9 mouse cellular contexts compared by ENCODE assay signal in the genomic region with DNA sequence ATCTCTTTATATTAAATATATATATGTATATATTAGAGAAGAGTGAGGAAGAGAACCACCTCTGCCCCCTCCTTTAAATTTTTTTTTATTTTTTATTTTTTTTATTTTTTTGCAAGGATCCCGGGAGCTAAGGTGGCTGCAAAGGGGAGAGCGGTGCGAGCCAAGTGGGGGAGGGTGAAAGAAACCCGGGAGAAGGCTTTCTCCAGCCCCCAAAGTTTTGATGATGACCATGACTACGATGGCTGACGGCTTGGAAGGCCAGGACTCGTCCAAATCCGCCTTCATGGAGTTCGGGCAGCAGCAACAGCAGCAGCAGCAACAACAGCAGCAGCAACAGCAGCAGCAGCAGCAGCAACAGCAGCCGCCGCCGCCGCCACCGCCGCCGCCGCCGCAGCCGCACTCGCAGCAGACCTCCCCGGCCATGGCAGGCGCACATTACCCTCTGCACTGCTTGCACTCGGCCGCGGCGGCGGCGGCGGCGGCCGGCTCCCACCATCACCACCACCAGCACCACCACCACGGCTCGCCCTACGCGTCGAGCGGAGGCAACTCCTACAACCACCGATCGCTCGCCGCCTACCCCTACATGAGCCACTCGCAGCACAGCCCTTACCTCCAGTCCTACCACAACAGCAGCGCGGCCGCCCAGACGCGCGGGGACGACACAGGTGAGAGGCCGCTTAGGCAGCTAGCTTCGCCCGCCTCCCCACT. TPM values are rescaled to one million over a fixed set of nuclear protein-coding genes. Genes with fewer than 3 reads are reported as not detected.
DNase-seq lines count a peak whose midpoint lies in the region; ATAC-seq and TF ChIP-seq lines count a peak whose summit lies in the region.
"Had no signal": no experiment of that assay in that cellular context is flagged by ENCODE, and none has a peak within 500 bp of the region (broad histone marks: within the 10 kb centered on the region; RNA-seq: fewer than 3 reads in every experiment).

A gene (plus strand): TSS at position 175 of the 711 bp plus-strand sequence.

- WGBS in kidney, embryonic 16.5 days, result under 1% methylated on average over 49 of the region's 52 CpGs
- WGBS in forebrain, postnatal 0 days, result 3% methylated on average over 43 of the region's 52 CpGs
- WGBS in limb, embryonic 13.5 days, result under 1% methylated on average over 46 of the region's 52 CpGs
- 1% methylated on average over 52 of the region's 52 CpGs for WGBS in small intestine, adult 2 months

- TF ChIP-seq CTCF in brain, embryonic 14.5 days (IDR thresholded peaks at IDR 0.05; ENCODE audit: borderline replicate concordance, extremely low read depth, insufficient read depth, insufficient read length), result no peak
- TF ChIP-seq CTCF in forebrain, postnatal 0 days (IDR thresholded peaks at IDR 0.05; ENCODE audit: low read depth), result no peak
- TF ChIP-seq CTCF in small intestine, adult 2 months (IDR thresholded peaks at IDR 0.05; ENCODE audit: extremely low read depth, insufficient read length, insufficient replicate concordance, low read depth, low read length), result no peak

- peak within 1 kb of the TSS; percentile 43 for H3K4me3 ChIP-seq in kidney, embryonic 16.5 days (ENCODE audit: low read length)
- H3K4me3 ChIP-seq in forebrain, postnatal 0 days (ENCODE audit: low read depth, low read length), result peak within 1 kb of the TSS; percentile 50
- H3K4me3 ChIP-seq in limb, embryonic 13.5 days, result peak within 1 kb of the TSS; percentile 56
- H3K4me3 ChIP-seq in small intestine, adult 2 months (ENCODE audit: low read depth, low read length), result peak within 1 kb of the TSS; percentile 51

- H3K36me3 ChIP-seq in kidney, embryonic 16.5 days (ENCODE audit: insufficient read depth, low read length), result no peaks in the 10 kb centered on the region
- no peaks in the 10 kb centered on the region for H3K36me3 ChIP-seq in forebrain, postnatal 0 days (ENCODE audit: insufficient read depth)
- H3K36me3 ChIP-seq in limb, embryonic 13.5 days, result no peaks in the 10 kb centered on the region
- no peaks in the 10 kb centered on the region for H3K36me3 ChIP-seq in small intestine, adult 2 months (ENCODE audit: control insufficient read depth, insufficient read depth, low read length)

- H3K9ac ChIP-seq in kidney, embryonic 16.5 days (replicated peaks; ENCODE audit: low read length), result no peak within 1 kb of the TSS; the same call in 1 of the 2 replicates
- H3K9ac ChIP-seq in forebrain, postnatal 0 days, result peak within 1 kb of the TSS; percentile 81
- peak within 1 kb of the TSS; percentile 72 for H3K9ac ChIP-seq in limb, embryonic 13.5 days

- no peak for DNase-seq in kidney, adult 9 months
- peak; percentile 78 for DNase-seq in brain, embryonic 14.5 days (ENCODE audit: low read depth)
- DNase-seq in forebrain, postnatal 0 days, result peak; percentile 41
- no peak for DNase-seq in cerebellum, adult 11-12 months

- no peaks in the 10 kb centered on the region for H3K9me3 ChIP-seq in kidney, embryonic 16.5 days (ENCODE audit: low read length)
- no peaks in the 10 kb centered on the region for H3K9me3 ChIP-seq in forebrain, postnatal 0 days (ENCODE audit: low read length)
- H3K9me3 ChIP-seq in limb, embryonic 13.5 days, result no peaks in the 10 kb centered on the region

- no peak for TF ChIP-seq POLR2A in brain, embryonic 14.5 days (IDR thresholded peaks at IDR 0.05; ENCODE audit: borderline replicate concordance, extremely low read depth, insufficient read depth, insufficient read length, poor library complexity, severe bottlenecking)
- TF ChIP-seq POLR2A in small intestine, adult 2 months (IDR thresholded peaks at IDR 0.05; ENCODE audit: low read depth, low read length), result no peak

- peak; percentile 84 for ATAC-seq in kidney, embryonic 16.5 days (ENCODE audit: low FRiP score, low TSS enrichment)
- peak; percentile 17 for ATAC-seq in forebrain, postnatal 0 days
- ATAC-seq in limb, embryonic 13.5 days (ENCODE audit: low FRiP score, low read depth), result peak; percentile 68
- ATAC-seq in activated CD4-positive, CD25-positive, alpha-beta regulatory T cell, adult 4 months, result no peak

- H3K4me2 ChIP-seq in kidney, embryonic 16.5 days (replicated peaks; ENCODE audit: low read depth, low read length), result peak within 1 kb of the TSS; percentile 69
- peak within 1 kb of the TSS; percentile 53 for H3K4me2 ChIP-seq in forebrain, postnatal 0 days (ENCODE audit: low read depth)
- H3K4me2 ChIP-seq in limb, embryonic 13.5 days (replicated peaks), result peak within 1 kb of the TSS; percentile 84

- H3K27me3 ChIP-seq in kidney, embryonic 16.5 days (ENCODE audit: insufficient read depth, low read length), result peaks cover 86% of the 10 kb centered on the region
- H3K27me3 ChIP-seq in forebrain, postnatal 0 days (ENCODE audit: insufficient read depth, low read length), result peaks cover 34% of the 10 kb centered on the region
- H3K27me3 ChIP-seq in limb, embryonic 13.5 days, result peaks cover 91% of the 10 kb centered on the region
- H3K27me3 ChIP-seq in small intestine, adult 2 months (ENCODE audit: control insufficient read depth, insufficient read depth, low read length), result peaks cover 65% of the 10 kb centered on the region

- peaks cover 26% of the 10 kb centered on the region for H3K4me1 ChIP-seq in kidney, embryonic 16.5 days (ENCODE audit: insufficient read depth, low read length)
- no peaks in the 10 kb centered on the region for H3K4me1 ChIP-seq in forebrain, postnatal 0 days (ENCODE audit: insufficient read depth)
- peaks cover 31% of the 10 kb centered on the region for H3K4me1 ChIP-seq in limb, embryonic 13.5 days
- peaks cover 7% of the 10 kb centered on the region; the same call in 1 of the 2 replicates for H3K4me1 ChIP-seq in small intestine, adult 2 months (ENCODE audit: control insufficient read depth, insufficient read depth, insufficient read length, low read length)

- H3K27ac ChIP-seq in kidney, embryonic 16.5 days (ENCODE audit: low read length), result no peak within 1 kb of the TSS
- H3K27ac ChIP-seq in forebrain, postnatal 0 days (ENCODE audit: low read depth, low read length), result peak within 1 kb of the TSS; percentile 96
- peak within 1 kb of the TSS; percentile 55; the same call in 1 of the 2 replicates for H3K27ac ChIP-seq in limb, embryonic 13.5 days
- H3K27ac ChIP-seq in small intestine, adult 2 months (ENCODE audit: insufficient read depth, low read depth, low read length), result no peak within 1 kb of the TSS

RNA-seq across cellular contexts. Expression of the gene that starts here (rescaled TPM):
- polyA plus RNA-seq in kidney, embryonic 16.5 days (2015; fragmentation: Nextera tagmentation; extraction: Ambion mirVana), result not detected in 2 replicates
- polyA plus RNA-seq in brain, embryonic 14.5 days (2012; rRNA removed), result 13.2 and 22.9 TPM in 2 replicates
- total RNA-seq in forebrain, postnatal 0 days (2014; rRNA removed), result 19.7 and 28.9 TPM in 2 replicates
- polyA plus RNA-seq in forebrain, postnatal 0 days (2015; fragmentation: Nextera tagmentation; extraction: Ambion mirVana), result 3.7 and 4.9 TPM in 2 replicates
- polyA plus RNA-seq in limb, embryonic 13.5 days (2015; fragmentation: Nextera tagmentation; extraction: Ambion mirVana), result 1.5 and 2.7 TPM in 2 replicates
- not detected in 2 replicates for polyA plus RNA-seq in small intestine, adult 2 months (2012; rRNA removed)
- polyA plus RNA-seq in activated CD4-positive, CD25-positive, alpha-beta regulatory T cell, adult 4 months (2017; shearing (Covaris generic)), result not detected
- total RNA-seq: neutrophil, adult 5-6 weeks had no signal

Comparison
In these comparisons a context has a peak if more than half of its experiments do, and no peak if none do; other contexts are left out.
1. Peak in ATAC-seq, H3K4me3 ChIP-seq and H3K4me2 ChIP-seq in kidney, embryonic 16.5 days; RNA of the gene not detected or under 1 TPM.
2. H3K27ac ChIP-seq: peak in forebrain, postnatal 0 days (single experiment) and limb, embryonic 13.5 days (single experiment); none in kidney, embryonic 16.5 days (single experiment) and small intestine, adult 2 months (single experiment).
3. DNase-seq: peak in brain, embryonic 14.5 days (single experiment) and forebrain, postnatal 0 days (single experiment); none in kidney, adult 9 months (single experiment) and cerebellum, adult 11-12 months (single experiment).
4. Peak in every context shown above with its lines, with median percentiles within 50 percentile points of each other: H3K4me2 ChIP-seq and H3K4me3 ChIP-seq.